Comparison of ENCODE assay signal across 14 mouse cellular contexts in the genomic region with DNA sequence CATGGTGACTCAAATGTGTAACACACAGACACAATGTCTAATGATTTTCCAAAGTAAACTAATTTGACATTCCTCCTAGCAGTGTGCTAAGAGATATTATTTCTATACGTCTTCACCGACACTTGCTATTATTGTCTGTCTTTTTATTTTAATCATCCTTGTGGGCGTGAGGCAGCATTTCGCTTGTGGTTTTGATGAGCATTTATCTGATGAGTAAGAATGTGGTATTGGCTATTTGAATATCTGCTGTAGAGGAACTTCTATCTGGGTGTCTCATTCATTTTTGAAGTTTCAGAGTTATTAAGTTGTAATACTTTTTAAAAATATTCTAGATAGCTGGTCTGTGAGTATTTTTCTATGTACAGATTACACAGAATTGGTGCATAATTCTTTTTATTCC.
"Had no signal": no experiment of that assay in that cellular context is flagged by ENCODE, and none has a peak within 500 bp of the region (broad histone marks: within the 10 kb centered on the region; RNA-seq: fewer than 3 reads in every experiment).

No protein-coding gene starts in this region.

- H3K36me3 ChIP-seq: limb, embryonic 12.5 days; liver, embryonic 13.5 days; midbrain, embryonic 10.5 days; midbrain, embryonic 15.5 days; stomach, embryonic 15.5 days had no signal

- H3K27ac ChIP-seq: kidney, postnatal 0 days; layer of hippocampus, adult 2 months; limb, embryonic 12.5 days; liver, embryonic 13.5 days; midbrain, embryonic 10.5 days; midbrain, embryonic 15.5 days; stomach, embryonic 15.5 days had no signal

- H3K9me3 ChIP-seq: limb, embryonic 12.5 days; liver, embryonic 13.5 days; midbrain, embryonic 10.5 days; midbrain, embryonic 15.5 days; stomach, embryonic 15.5 days had no signal

- H3K9ac ChIP-seq: limb, embryonic 12.5 days; liver, embryonic 13.5 days; midbrain, embryonic 15.5 days; stomach, embryonic 15.5 days had no signal

- H3K4me2 ChIP-seq: limb, embryonic 12.5 days; liver, embryonic 13.5 days; midbrain, embryonic 15.5 days; stomach, embryonic 15.5 days had no signal

- H3K27me3 ChIP-seq: limb, embryonic 12.5 days; liver, embryonic 13.5 days; midbrain, embryonic 15.5 days; stomach, embryonic 15.5 days had no signal

- H3K4me3 ChIP-seq: layer of hippocampus, adult 2 months; limb, embryonic 12.5 days; liver, embryonic 13.5 days; midbrain, embryonic 10.5 days; midbrain, embryonic 15.5 days; stomach, embryonic 15.5 days had no signal

- ATAC-seq: midbrain, embryonic 15.5 days had no signal

- DNase-seq: kidney, adult 9 months; kidney, postnatal 36 days; liver; liver, embryonic 13.5 days; lung, adult 18-20 months; right cerebral cortex, postnatal 14 days; thymus, adult 2 months; thymus, postnatal 4 days had no signal

- H3K4me1 ChIP-seq: limb, embryonic 12.5 days; midbrain, embryonic 10.5 days; midbrain, embryonic 15.5 days had no signal
